Mouse (Mus musculus) heart, postnatal 0 days (tissue): Measurements from ENCODE around the gene Rarres1.

Experiments
- CTCF ChIP-seq: IDR thresholded peaks from 2 replicates; pipeline ENCODE4 v1.5.1; 2016; ENCODE audit warnings: antibody characterized with exemption, control low read depth, low read depth
- EP300 ChIP-seq: IDR thresholded peaks from 2 replicates; pipeline ENCODE4 v1.6.1; 2016; ENCODE audit warnings: antibody characterized with exemption, low read depth

GRCm38 (mm10) chr3:67553281-67553680, 38.0 kb upstream of the Rarres1 start:
- TF ChIP-seq EP300 (no peak), CTCF (no peak)
